Mouse (Mus musculus) T-cell, adult 66 days (primary cell): ENCODE results near the gene Tiam1. TPM values are rescaled to one million over a fixed set of nuclear protein-coding genes. Genes with fewer than 3 reads are reported as not detected.

Source experiments
- total RNA-seq, 2 experiments: library from RNA; stranded (reverse); gene quantifications; 3 replicates in 1 of 2; 4 replicates in 1 of 2; pipeline ENCODE4 v1.2.4; 2023

The Tiam1 gene
- 10 to 100 TPM; 21.8 to 23.8 TPM for total RNA-seq

GRCm38 (mm10) chr16:90143760-90144516 lies at the start of gene Tiam1:
TSS of gene Tiam1 (minus strand) at chr16:90143769.

Other genes starting within 250 kb of the Tiam1 start
- gene Sod1, start 77.0 kb upstream of the Tiam1 start, total RNA-seq: 100 to 1,000 TPM; 229 to 244 TPM
- 100 to 1,000 TPM; 127 TPM for gene Scaf4, start 140.7 kb upstream of the Tiam1 start, total RNA-seq
- gene Hunk, start 242.2 kb upstream of the Tiam1 start, total RNA-seq: not detected